Mouse (Mus musculus) heart, adult 2 months (tissue): ENCODE measurements at regions not wholly inside any gene's neighbourhood (a gene's known extent, or its start where the extent isn't known, plus 50 kb on each side); places are given as distances from the start of the nearest gene placed in this dataset.

Experiments
- CTCF ChIP-seq: fragments of 200-600 bp; IDR thresholded peaks from 2 replicates; pipeline ENCODE4 v1.8.1; 2022; ENCODE audit warnings: antibody characterized with exemption, mild to moderate bottlenecking, moderate library complexity
- EP300 ChIP-seq: fragments of 200-500 bp; IDR thresholded peaks from 2 replicates; pipeline ENCODE4 v1.6.1; 2011; ENCODE audit warnings: low read depth, low read length, control low read depth; ENCODE audit not compliant: insufficient read depth
- POLR2A ChIP-seq: fragments of 200-500 bp; IDR thresholded peaks from 2 replicates; pipeline ENCODE4 v1.6.1; 2011; ENCODE audit warnings: mild to moderate bottlenecking, low read depth, low read length, control low read depth; ENCODE audit not compliant: insufficient read depth

DNA sequence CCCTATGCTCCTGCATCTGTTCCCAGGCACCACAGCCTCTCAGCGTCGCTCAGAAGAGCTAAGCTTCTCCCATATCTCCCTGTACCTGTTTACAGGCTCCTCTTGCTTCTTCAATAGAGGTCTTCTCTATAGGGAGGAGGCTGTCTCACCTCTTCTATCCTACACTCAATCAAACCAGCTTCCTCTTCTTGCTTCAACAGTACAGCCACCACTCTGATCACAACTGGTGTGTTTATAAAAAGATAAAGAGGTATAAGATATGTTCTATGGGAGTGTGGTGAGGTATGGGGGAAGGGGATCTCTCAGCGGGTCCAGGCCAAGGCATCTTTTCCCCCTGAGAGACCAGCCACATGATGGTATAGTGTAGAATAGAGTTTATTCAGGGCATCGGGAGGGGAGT lies 81.1 kb upstream of the Zcchc2 start:
- no peak for TF ChIP-seq CTCF
- TF ChIP-seq POLR2A: no peak
- no peak for TF ChIP-seq EP300
